Mouse (Mus musculus) urinary bladder, postnatal 25 days (tissue): ENCODE data around the gene Cys1.
"Not testable (repeated sequence)": the region's sequence is repeated elsewhere in the genome, so short reads cannot be mapped to it uniquely, and the experiment has no call there.

Experiments used
- DNase-seq: peaks from one replicate; pipeline ENCODE4 v3.0.0; 2022; ENCODE audit warnings: low spot score

The Cys1 gene

GRCm38 (mm10) chr12:24681286-24682023 lies at the start of gene Cys1:
Gene Cys1, minus strand, starts transcription at chr12:24681813.
- DNase-seq = peak; percentile 29

GRCm38 (mm10) chr12:24724369-24724768 lies 42.8 kb upstream of the Cys1 start:
- DNase-seq = no peak

GRCm38 (mm10) chr12:24723859-24724258 lies 42.2 kb upstream of the Cys1 start:
- no peak for DNase-seq

DNA sequence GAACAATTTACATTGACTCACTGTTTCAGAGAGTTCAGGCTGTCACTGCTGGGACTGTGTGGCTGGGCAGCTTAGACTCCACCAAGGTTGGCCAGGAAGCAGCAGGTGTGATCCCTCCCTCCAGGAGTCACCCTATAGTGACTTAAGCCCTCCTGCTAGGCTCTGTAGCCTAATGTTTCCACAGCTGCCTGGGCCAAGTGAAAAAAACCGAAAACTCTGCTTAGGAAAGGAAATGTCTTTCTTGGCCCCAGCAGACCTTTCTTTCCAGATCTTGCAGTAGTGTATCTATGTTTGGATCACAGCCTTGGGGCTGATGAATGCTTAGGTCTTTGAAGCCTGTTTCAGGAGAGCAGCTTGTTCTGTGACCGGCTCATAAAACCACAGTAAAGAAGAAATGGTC lies 41.8 kb upstream of the Cys1 start:
- DNase-seq = no peak

DNA sequence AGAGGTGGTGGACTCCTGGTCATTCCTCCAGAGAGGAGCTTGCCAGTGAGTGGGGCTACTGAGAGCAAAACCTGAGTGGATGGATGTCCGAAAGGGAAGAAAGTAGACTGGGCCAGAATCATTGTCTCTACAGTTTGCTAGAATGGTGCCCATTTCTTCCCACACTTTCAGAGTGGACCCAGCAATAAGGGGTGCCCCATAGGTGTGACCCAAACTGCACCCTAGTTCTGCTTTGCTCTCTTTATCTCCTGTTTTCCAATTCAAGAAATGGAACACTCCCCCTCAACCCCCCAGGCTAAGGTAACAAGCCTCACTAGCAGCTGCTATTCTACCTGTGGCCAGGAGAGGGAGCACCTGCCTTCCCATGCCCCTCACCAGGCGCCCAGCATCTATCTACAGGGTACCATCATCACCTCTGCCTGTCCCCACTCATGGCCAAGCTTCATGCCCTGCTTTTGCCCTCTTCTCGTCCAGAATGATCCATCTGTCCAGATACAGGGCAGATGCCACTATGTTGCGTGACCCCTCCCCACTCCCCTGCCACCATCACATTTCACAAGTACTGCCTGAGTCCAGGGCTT lies 35.2 kb upstream of the Cys1 start:
- peak; percentile 26 for DNase-seq

DNA sequence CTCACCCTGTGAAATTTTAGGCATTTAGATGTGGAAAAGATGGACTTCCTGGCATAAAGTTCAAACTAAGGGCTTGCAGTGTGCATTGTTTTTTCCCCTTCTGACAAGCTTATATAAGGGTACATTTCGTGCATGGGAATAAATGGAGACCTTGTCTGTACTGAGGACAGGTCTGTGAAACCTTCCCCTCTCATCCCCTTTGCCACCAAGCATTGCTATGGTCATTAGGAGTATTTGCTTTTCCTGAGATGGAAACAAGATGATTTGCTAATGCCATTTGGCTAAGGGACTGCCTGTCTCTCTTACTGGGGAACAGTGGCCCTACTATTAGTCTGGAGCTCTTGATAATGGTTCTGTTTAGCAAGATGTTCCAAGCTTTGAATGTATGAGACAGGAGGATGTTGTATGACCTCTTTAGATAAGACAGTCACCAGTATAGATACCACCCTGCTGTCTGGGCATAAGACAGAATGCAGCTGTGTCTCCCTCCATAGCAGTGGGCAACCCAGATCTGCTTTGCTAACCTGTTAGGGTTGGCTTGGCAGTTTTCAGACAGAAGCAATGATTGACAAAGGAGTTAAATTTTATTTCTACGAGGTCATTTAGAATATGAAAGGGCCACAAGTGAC lies 33.8 kb upstream of the Cys1 start:
- DNase-seq = no peak

DNA sequence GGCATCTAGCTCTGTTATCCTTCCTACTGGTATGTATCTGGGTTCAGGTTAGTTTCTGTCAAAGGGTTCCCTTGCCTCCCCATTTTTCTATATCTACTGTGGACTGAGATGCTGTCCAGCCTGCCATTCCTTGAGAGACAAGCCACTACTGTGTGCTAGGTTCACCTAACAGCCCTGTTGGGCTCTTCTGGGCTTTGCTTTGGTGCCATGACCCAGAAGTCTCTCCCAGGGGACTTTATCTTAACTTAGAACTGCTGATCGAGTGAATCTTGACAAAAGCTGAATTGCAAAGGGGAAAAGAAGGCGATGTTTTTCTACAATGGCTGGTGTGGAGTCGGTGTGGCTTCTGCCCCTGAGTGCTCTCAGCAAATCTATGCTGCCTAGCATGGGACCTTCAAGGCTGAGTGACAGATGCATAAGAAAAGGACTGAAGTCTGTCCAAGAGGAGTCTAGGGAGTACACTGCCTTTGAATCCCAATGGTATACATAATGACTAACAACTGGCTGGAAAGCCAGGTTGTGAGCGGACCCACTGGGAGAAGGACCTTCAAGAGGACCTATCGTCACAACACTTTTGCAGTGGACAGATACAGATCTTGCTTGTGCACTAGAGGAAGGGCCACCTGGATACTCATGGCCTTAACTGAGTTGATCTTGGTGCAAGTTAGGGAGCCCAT lies 33.1 kb upstream of the Cys1 start:
- no peak for DNase-seq

GRCm38 (mm10) chr12:24712396-24712795 lies 30.8 kb upstream of the Cys1 start:
- DNase-seq = no peak

GRCm38 (mm10) chr12:24710672-24711071 lies 29.1 kb upstream of the Cys1 start:
- no peak for DNase-seq

DNA sequence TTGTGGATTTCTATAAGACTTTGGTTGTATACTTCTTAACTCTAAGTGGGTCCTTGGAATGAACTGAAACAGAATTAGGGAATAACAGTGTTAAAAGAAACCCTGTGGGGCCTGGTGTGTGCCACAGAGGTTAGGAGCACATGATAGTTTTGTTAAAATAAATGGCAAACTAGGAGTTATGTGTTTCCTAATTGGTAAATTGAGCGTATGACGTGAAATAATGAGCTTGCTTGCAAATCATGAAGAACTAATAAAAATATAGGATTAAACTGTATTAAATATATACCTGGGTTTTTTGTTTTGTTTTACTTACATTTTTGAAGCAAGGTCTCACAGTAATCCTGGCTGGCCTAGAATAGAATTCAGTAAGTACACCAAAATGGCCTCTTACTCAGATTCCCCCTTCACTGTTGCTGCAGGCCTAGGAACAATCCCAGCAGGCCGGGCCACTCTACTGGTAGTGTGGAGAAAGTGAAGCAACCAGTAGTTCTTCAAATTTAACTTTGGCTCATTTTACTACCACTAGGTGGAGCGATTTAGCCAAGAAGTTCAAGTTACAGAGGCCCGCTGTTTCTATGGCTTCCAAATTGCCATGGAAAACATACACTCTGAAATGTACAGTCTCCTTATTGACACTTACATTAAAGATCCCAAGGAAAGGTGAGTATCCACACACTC lies 28.4 kb upstream of the Cys1 start:
- peak; percentile 31 for DNase-seq

DNA sequence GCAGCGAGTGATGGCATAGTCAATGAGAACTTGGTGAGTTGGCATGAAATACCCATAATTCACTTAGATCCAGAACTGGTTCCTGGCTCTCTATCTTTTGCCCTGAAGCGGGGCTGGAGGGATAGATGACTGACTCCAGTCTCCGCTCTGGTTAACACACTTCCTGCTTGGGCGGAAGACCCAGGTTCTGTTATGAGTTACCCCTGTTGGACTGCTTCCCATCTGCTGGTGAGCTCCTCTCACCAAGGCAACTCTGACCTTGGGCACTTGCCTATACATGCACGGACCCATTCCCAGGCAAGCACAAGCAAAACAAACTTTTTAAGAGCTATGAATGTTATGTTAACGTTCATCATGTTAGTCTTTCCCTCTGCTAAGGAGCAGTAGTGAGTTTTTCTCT lies 27.8 kb upstream of the Cys1 start:
- DNase-seq = peak; percentile 52

- DNase-seq = no peak
Observed at GRCm38 (mm10) chr12:24708824-24709218, 27.2 kb upstream of the Cys1 start.

DNA sequence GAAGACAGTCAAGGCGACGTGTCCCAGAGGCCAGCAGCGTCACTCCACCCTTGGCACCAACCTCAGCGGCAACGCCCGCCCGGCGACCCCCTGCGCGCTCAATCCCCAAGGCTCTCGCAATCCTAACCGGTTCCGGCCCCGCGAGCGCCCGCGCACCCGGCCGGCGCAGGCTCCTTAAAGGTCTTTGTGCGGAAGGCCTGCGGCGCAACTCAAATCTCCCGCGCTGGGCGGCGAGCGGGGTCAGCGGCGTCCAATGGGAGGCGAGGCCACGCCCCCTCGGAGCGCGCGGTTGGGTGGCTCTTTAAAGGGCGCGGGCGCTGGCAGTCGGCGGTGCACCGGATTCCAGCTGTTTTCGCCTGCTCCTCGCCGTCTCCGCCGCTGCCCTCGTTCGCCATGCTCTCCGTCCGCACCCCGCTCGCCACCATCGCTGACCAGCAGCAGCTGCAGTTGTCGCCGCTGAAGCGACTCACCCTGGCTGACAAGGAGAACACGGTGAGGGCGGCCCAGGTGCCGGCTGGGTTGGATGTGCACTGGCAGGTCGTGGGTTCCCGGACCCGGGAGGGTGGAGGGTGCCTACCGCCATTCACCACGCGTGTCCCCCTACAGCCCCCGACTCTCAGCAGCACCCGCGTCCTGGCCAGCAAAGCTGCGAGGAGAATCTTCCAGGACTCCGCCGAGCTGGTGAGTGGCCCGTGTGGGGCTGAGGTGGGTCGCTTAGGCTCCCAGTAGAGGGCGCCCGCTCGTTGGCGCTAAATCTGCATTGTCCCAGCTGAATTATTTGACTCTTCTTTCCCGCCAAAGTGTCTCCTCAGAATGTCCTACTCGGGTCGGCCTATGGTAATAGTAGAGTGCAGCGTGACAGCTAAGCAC lies 26.6 kb upstream of the Cys1 start, which contains the start of gene Rrm2:
Gene Rrm2 (plus strand): TSS at position 288 of the 870 bp plus-strand sequence.
- peak; percentile 94 for DNase-seq

DNA sequence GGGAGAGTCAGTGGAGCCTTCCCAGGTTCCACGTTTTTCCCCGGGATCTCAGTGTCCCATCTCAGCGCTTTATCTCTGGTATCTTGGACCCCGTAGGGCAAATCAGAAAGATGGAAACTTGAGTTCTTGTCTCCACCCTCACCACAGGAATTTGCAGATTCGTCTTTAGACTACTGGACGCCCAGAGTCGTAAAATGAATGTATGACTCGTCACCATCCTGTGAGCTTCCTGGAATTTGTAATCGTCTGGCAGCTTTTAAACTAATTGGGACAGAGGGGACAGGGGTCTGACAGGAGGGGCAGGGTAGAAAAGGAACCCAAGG lies 25.8 kb upstream of the Cys1 start:
- no peak for DNase-seq

DNA sequence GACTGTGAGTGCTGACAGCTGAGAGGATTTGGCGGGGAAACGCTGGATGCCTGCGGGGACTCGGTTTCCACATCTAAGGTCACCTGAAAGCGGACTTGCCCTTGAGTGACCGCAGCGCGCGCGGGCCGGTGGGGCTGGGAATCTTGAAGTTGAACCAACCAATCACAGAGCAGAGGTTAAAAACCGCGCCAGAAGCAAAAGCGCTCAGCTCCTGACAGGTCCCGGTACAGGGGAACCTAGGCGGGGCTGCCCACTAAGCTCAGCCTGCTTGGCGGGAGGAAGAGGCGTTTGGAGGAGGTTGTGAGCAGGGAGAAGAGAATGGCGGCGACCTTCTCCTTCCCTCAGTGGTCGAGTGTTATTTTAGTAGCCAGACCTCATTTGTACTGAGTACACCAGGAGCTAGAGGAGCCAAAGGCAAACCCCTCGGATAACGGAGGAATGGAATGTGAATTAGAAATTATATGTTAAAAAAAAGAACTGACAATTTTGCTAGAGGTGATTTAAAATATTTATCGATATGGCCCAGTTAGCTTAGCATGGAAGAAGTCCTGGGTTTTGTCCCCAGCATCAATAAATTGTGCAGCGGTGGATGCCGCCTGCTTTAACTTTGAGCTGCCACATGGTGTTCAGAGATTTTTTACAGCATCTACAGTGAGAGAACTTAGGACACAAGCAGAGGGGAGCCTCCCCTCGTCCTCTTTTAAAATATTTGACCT lies 25.3 kb upstream of the Cys1 start:
- no peak for DNase-seq

GRCm38 (mm10) chr12:24705502-24706263 lies 24.1 kb upstream of the Cys1 start:
- no peak for DNase-seq

DNA sequence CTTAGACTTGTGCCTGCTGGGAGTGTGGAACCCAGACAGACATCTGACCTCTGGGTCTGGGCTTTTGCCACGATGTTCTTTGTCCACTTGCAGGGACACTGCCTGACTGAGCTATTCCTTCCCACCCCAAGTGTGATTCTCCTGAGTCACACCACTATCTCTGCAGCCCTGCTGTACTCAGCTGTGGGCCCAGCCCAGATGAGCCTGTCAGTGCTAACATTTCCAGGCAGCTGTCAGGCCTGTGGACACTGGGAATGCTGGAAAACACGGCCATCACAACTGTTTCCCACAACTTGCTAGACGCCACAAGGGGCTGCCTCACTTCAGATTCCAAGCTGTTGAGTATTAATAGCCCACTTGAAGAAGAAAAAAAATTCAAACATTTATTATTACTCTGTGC lies 21.4 kb upstream of the Cys1 start:
- DNase-seq = no peak

DNA sequence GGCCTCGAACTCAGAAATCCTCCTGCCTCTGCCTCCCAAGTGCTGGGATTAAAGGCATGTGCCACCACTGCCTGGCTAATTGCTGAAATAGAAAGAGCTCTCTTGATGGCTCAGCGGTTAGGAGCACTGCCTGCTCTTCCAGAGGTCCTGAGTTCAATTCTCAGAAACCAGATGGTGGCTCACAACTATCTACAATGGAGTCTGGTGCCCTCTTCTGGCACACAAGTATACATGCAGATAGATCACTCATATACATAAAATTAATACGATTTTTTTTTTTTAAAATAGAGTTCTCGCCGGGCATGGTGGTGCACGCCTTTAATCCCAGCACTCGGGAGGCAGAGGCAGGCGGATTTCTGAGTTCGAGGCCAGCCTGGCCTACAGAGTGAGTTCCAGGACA lies 20.0 kb upstream of the Cys1 start:
- DNase-seq = not testable (repeated sequence)

DNA sequence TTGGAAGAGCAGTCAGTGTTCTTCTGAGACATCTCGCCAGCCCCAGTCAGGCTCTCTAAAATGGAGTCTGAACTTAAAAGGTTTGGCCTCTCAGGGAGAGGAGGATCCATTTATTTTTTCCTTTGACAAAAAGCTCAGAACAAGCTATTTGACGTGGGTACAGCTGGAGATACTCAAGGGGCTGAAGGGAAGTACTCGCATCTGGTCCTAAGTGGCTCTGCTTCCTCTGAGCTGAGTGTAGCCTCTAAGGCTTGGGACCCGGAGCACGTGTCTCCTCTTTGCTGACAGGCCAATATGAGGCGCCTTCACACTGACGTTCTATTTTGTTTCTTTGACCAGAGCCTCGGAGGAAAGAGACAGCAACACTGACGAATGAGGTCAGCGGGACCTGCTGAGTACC lies 18.0 kb upstream of the Cys1 start:
- DNase-seq = no peak

DNA sequence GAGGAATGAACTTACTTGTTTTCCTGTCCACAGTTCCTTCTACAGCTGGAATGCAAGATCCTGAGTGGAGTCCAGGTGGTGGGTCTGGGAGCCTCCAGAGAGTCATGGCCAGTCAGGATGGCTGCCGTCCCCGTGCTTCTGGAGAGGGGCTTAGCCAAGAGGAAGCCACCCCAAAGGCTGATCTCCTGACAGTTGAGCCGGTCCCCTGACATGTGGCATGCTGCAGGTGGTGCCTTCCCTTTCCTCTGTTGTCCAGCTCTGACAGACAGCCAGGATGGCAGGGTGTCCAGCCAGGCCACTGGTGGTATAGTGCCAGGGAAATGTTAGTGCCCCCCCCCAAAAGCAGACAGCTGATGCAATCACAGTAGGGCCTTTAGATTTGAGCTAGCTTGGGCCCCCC lies 16.9 kb upstream of the Cys1 start:
- DNase-seq = no peak
